Mouse (Mus musculus): Measurements from ENCODE around the gene Smurf1.

- TF ChIP-seq CTCF (IDR thresholded peaks at IDR 0.05; ENCODE audit: low read depth) (no peak), EP300 (IDR thresholded peaks at IDR 0.05; ENCODE audit: low read depth) (no peak)
Measured at GRCm38 (mm10) chr5:144829631-144830030, 136.0 kb downstream of the Smurf1 start.
